ENCODE assay signal across 8 mouse cellular contexts in the genomic region with DNA sequence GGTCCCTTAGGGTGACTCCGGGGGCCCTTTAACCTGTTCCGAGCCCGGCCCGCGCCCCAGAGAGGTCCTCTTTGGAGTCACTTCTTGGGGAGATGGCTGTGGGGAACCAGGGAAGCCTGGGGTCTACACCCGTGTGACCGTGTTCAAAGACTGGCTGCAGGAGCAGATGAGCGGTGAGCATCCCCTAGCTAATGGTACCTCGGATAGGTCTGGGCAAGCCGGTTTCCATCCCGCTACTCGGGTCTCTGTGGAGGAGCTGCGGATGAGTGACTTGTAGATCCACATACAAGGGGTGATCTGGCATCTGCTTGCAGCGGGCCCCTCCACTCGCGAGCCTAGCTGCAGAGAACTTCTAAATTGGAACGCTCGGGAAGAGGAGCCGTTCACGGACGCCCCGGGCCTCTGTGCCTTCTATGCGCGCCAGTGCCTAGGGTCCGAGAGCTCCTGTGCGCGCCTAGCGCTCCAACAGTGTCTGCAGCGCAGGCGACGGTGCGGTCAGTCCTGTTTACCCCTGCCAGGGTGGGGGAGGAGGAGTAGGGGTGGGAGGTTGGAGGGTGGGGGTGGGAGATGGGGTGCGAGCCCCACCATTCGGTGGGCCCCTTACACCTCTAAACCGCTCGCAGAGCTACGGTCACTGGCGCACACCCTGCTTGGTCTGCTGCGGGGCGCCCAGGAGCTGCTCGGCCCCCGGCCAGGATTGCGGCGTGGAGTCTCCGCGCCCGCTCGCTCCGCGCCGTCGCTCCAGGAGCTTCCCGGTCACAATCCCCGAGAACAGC. TPM values are rescaled to one million over a fixed set of nuclear protein-coding genes. Genes with fewer than 3 reads are reported as not detected.
DNase-seq lines count a peak whose midpoint lies in the region; ATAC-seq and TF ChIP-seq lines count a peak whose summit lies in the region.

No protein-coding gene starts in this region.

- H3K36me3 ChIP-seq in heart, adult 2 months (ENCODE audit: control insufficient read depth, insufficient read depth, low read length) = no peaks in the 10 kb centered on the region
- H3K36me3 ChIP-seq in ES-Bruce4 (ENCODE audit: control insufficient read depth, insufficient read depth, low read length, poor library complexity, severe bottlenecking) = no peaks in the 10 kb centered on the region
- H3K36me3 ChIP-seq in forebrain, embryonic 12.5 days (replicated peaks) = no peaks in the 10 kb centered on the region
- H3K36me3 ChIP-seq in liver, embryonic 13.5 days = no peaks in the 10 kb centered on the region
- H3K36me3 ChIP-seq in stomach, postnatal 0 days (ENCODE audit: control insufficient read depth, insufficient read depth, low read length) = no peaks in the 10 kb centered on the region

- ATAC-seq in forebrain, embryonic 12.5 days (ENCODE audit: low FRiP score) = peak; percentile 39
- ATAC-seq in liver, embryonic 13.5 days (ENCODE audit: low read depth) = no peak
- no peak; the same call in 1 of the 2 replicates for ATAC-seq in stomach, postnatal 0 days (ENCODE audit: low FRiP score, low TSS enrichment)

- H3K27me3 ChIP-seq in heart, adult 2 months (ENCODE audit: control insufficient read depth, insufficient read depth, low read length) = peaks cover 5% of the 10 kb centered on the region; the same call in 1 of the 2 replicates
- H3K27me3 ChIP-seq in ES-Bruce4 (ENCODE audit: control insufficient read depth, insufficient read depth, low read length, poor library complexity, severe bottlenecking) = no peaks in the 10 kb centered on the region
- peaks cover 78% of the 10 kb centered on the region for H3K27me3 ChIP-seq in forebrain, embryonic 12.5 days
- H3K27me3 ChIP-seq in liver, embryonic 13.5 days = peaks cover 89% of the 10 kb centered on the region
- peaks cover 11% of the 10 kb centered on the region; the same call in 1 of the 2 replicates for H3K27me3 ChIP-seq in stomach, postnatal 0 days (ENCODE audit: control insufficient read depth, insufficient read depth, low read length)

- H3K9ac ChIP-seq in heart, adult 2 months (ENCODE audit: low read depth, low read length) = peak overlapping the region; percentile 37
- peak overlapping the region; percentile 77 for H3K9ac ChIP-seq in ES-Bruce4 (ENCODE audit: low read depth, poor library complexity, severe bottlenecking)
- H3K9ac ChIP-seq in forebrain, embryonic 12.5 days = peak overlapping the region; percentile 57
- no peak overlapping the region for H3K9ac ChIP-seq in liver, embryonic 13.5 days
- peak overlapping the region; percentile 61 for H3K9ac ChIP-seq in stomach, postnatal 0 days (ENCODE audit: low read length)

- H3K4me2 ChIP-seq in forebrain, embryonic 12.5 days = peak overlapping the region; percentile 84
- peak overlapping the region; percentile 68 for H3K4me2 ChIP-seq in liver, embryonic 13.5 days
- peak overlapping the region; percentile 94 for H3K4me2 ChIP-seq in stomach, postnatal 0 days (replicated peaks; ENCODE audit: low read depth)

- H3K4me3 ChIP-seq in heart, adult 2 months = peak overlapping the region; percentile 56
- peak overlapping the region; percentile 89 for H3K4me3 ChIP-seq in ES-Bruce4 (ENCODE audit: low read depth, low read length)
- peak overlapping the region; percentile 44 for H3K4me3 ChIP-seq in forebrain, embryonic 12.5 days (replicated peaks)
- peak overlapping the region; percentile 45 for H3K4me3 ChIP-seq in liver, embryonic 13.5 days (replicated peaks)
- H3K4me3 ChIP-seq in stomach, postnatal 0 days (ENCODE audit: low read depth, low read length) = peak overlapping the region; percentile 52

- DNase-seq in heart, adult 2 months = no peak
- DNase-seq in heart, adult 11 months = no peak
- DNase-seq in liver, embryonic 13.5 days = no peak
- DNase-seq in stomach, postnatal 0 days (ENCODE audit: low spot score) = no peak
- DNase-seq in urinary bladder, postnatal 36 days (ENCODE audit: low spot score in 2 of 2) = no peak
- DNase-seq in gastrocnemius, postnatal 4 days (ENCODE audit: low spot score in 2 of 2) = no peak

- intact Hi-C loops in heart, adult 2 months (cut with DNase I) = loop anchor here (2.0 to 10.0 kb wide), 5 partner anchors 88 to 568 kb away; no protein-coding TSS in a partner anchor

- 3% methylated on average over 54 of the region's 54 CpGs for WGBS in heart, adult 2 months
- under 1% methylated on average over 53 of the region's 54 CpGs for WGBS in forebrain, embryonic 12.5 days
- WGBS in liver, embryonic 13.5 days (ENCODE audit: insufficient replicate concordance) = 3% methylated on average over 54 of the region's 54 CpGs
- WGBS in stomach, postnatal 0 days = 4% methylated on average over 44 of the region's 54 CpGs

- H3K79me2 ChIP-seq in heart, adult 2 months (replicated peaks; ENCODE audit: control insufficient read depth, insufficient read depth, low read length) = no peaks in the 10 kb centered on the region

- no peak for TF ChIP-seq CTCF in heart, adult 2 months (IDR thresholded peaks at IDR 0.05)
- no peak for TF ChIP-seq CTCF in ES-Bruce4 (IDR thresholded peaks at IDR 0.05; ENCODE audit: low read depth, low read length)
- TF ChIP-seq CTCF in stomach, postnatal 0 days (IDR thresholded peaks at IDR 0.05; ENCODE audit: low read depth) = no peak

- no peak for TF ChIP-seq POLR2A in heart, adult 2 months (IDR thresholded peaks at IDR 0.05; ENCODE audit: insufficient read depth, low read depth, low read length)
- no peak for TF ChIP-seq POLR2A in ES-Bruce4 (IDR thresholded peaks at IDR 0.05; ENCODE audit: insufficient read depth, low read length)

- peaks cover 2% of the 10 kb centered on the region for H3K4me1 ChIP-seq in heart, adult 2 months (ENCODE audit: control insufficient read depth, insufficient read depth, low read length)
- H3K4me1 ChIP-seq in ES-Bruce4 (ENCODE audit: control insufficient read depth, insufficient read depth, low read length) = peaks cover 4% of the 10 kb centered on the region
- peaks cover 21% of the 10 kb centered on the region for H3K4me1 ChIP-seq in forebrain, embryonic 12.5 days
- peaks cover 5% of the 10 kb centered on the region for H3K4me1 ChIP-seq in liver, embryonic 13.5 days (replicated peaks)
- no peaks in the 10 kb centered on the region for H3K4me1 ChIP-seq in stomach, postnatal 0 days (replicated peaks; ENCODE audit: control insufficient read depth, insufficient read depth)

- H3K27ac ChIP-seq in heart, adult 2 months = no peak overlapping the region
- no peak overlapping the region for H3K27ac ChIP-seq in ES-Bruce4 (ENCODE audit: insufficient read depth, low read length)
- no peak overlapping the region for H3K27ac ChIP-seq in forebrain, embryonic 12.5 days
- H3K27ac ChIP-seq in liver, embryonic 13.5 days = no peak overlapping the region
- H3K27ac ChIP-seq in stomach, postnatal 0 days (replicated peaks) = no peak overlapping the region

- no peaks in the 10 kb centered on the region for H3K9me3 ChIP-seq in ES-Bruce4 (replicated peaks; ENCODE audit: control insufficient read depth, insufficient read depth, low read length, poor library complexity, severe bottlenecking)
- H3K9me3 ChIP-seq in forebrain, embryonic 12.5 days = no peaks in the 10 kb centered on the region
- no peaks in the 10 kb centered on the region for H3K9me3 ChIP-seq in liver, embryonic 13.5 days (replicated peaks)
- no peaks in the 10 kb centered on the region for H3K9me3 ChIP-seq in stomach, postnatal 0 days (ENCODE audit: control insufficient read depth, low read length)

- no peak for TF ChIP-seq EP300 in heart, adult 2 months (IDR thresholded peaks at IDR 0.05; ENCODE audit: insufficient read depth, low read depth, low read length)
- no peak for TF ChIP-seq EP300 in ES-Bruce4 (IDR thresholded peaks at IDR 0.05; ENCODE audit: insufficient read depth, low read depth, low read length)
- TF ChIP-seq EP300 in stomach, postnatal 0 days (optimal IDR thresholded peaks at IDR 0.05) = no peak

RNA-seq across cellular contexts. Expression of gene Prss56, which starts 3.3 kb away (rescaled TPM):
- not detected for total RNA-seq in heart, adult 2 months (2021)
- not detected in 2 replicates for polyA plus RNA-seq in heart, adult 2 months (2012; rRNA removed)
- 0.27 TPM in 1 of 2 replicates, not detected in the other for polyA plus RNA-seq in ES-Bruce4 (2011; ENCODE audit: insufficient read depth, insufficient read length, low read depth, missing spikeins)
- not detected in 2 replicates for polyA plus RNA-seq in forebrain, embryonic 12.5 days (2016; fragmentation: Nextera tagmentation; extraction: Ambion mirVana)
- polyA plus RNA-seq in liver, embryonic 13.5 days (2015; fragmentation: Nextera tagmentation; extraction: Ambion mirVana) = not detected in 2 replicates
- polyA plus RNA-seq in stomach, postnatal 0 days (2015; fragmentation: Nextera tagmentation; extraction: Ambion mirVana) = 0.04 TPM in 1 of 2 replicates, not detected in the other
- total RNA-seq in gastrocnemius, postnatal 4 days (2021) = not detected

RNA-seq across cellular contexts. Expression of gene Chrnd, which starts 4.0 kb away (rescaled TPM):
- total RNA-seq in heart, adult 2 months (2021) = not detected
- not detected in 2 replicates for polyA plus RNA-seq in heart, adult 2 months (2012; rRNA removed)
- polyA plus RNA-seq in ES-Bruce4 (2011; ENCODE audit: insufficient read depth, insufficient read length, low read depth, missing spikeins) = not detected in 2 replicates
- polyA plus RNA-seq in forebrain, embryonic 12.5 days (2016; fragmentation: Nextera tagmentation; extraction: Ambion mirVana) = 0.10 TPM in 1 of 2 replicates, not detected in the other
- polyA plus RNA-seq in liver, embryonic 13.5 days (2015; fragmentation: Nextera tagmentation; extraction: Ambion mirVana) = 0.13 TPM in 1 of 2 replicates, not detected in the other
- polyA plus RNA-seq in stomach, postnatal 0 days (2015; fragmentation: Nextera tagmentation; extraction: Ambion mirVana) = 0.04 and 0.08 TPM in 2 replicates
- 10 to 100 TPM; 34.2 to 43.2 TPM for total RNA-seq in gastrocnemius, postnatal 4 days (2021)

RNA-seq across cellular contexts. Expression of gene Chrng, which starts 18.0 kb away (rescaled TPM):
- total RNA-seq in heart, adult 2 months (2021) = not detected
- not detected in 2 replicates for polyA plus RNA-seq in heart, adult 2 months (2012; rRNA removed)
- not detected in 2 replicates for polyA plus RNA-seq in ES-Bruce4 (2011; ENCODE audit: insufficient read depth, insufficient read length, low read depth, missing spikeins)
- polyA plus RNA-seq in forebrain, embryonic 12.5 days (2016; fragmentation: Nextera tagmentation; extraction: Ambion mirVana) = not detected in 2 replicates
- polyA plus RNA-seq in liver, embryonic 13.5 days (2015; fragmentation: Nextera tagmentation; extraction: Ambion mirVana) = 0.34 and 0.70 TPM in 2 replicates
- 0.36 and 0.38 TPM in 2 replicates for polyA plus RNA-seq in stomach, postnatal 0 days (2015; fragmentation: Nextera tagmentation; extraction: Ambion mirVana)
- total RNA-seq in gastrocnemius, postnatal 4 days (2021) = 10 to 100 TPM; 24.8 to 32.9 TPM

RNA-seq across cellular contexts. Expression of gene Eif4e2, which starts 27.3 kb away (rescaled TPM):
- total RNA-seq in heart, adult 2 months (2021) = 10 to 100 TPM; 44.1 to 47.2 TPM
- 25.8 and 37.2 TPM in 2 replicates for polyA plus RNA-seq in heart, adult 2 months (2012; rRNA removed)
- polyA plus RNA-seq in ES-Bruce4 (2011; ENCODE audit: insufficient read depth, insufficient read length, low read depth, missing spikeins) = 191 and 201 TPM in 2 replicates
- 134 and 137 TPM in 2 replicates for polyA plus RNA-seq in forebrain, embryonic 12.5 days (2016; fragmentation: Nextera tagmentation; extraction: Ambion mirVana)
- polyA plus RNA-seq in liver, embryonic 13.5 days (2015; fragmentation: Nextera tagmentation; extraction: Ambion mirVana) = 101 and 109 TPM in 2 replicates
- polyA plus RNA-seq in stomach, postnatal 0 days (2015; fragmentation: Nextera tagmentation; extraction: Ambion mirVana) = 128 and 135 TPM in 2 replicates
- 100 to 1,000 TPM; 107 to 110 TPM for total RNA-seq in gastrocnemius, postnatal 4 days (2021)

RNA-seq across cellular contexts. Expression of gene Ecel1, which starts 30.1 kb away (rescaled TPM):
- not detected for total RNA-seq in heart, adult 2 months (2021)
- polyA plus RNA-seq in heart, adult 2 months (2012; rRNA removed) = 0.09 and 0.31 TPM in 2 replicates
- polyA plus RNA-seq in ES-Bruce4 (2011; ENCODE audit: insufficient read depth, insufficient read length, low read depth, missing spikeins) = 0.37 and 2.2 TPM in 2 replicates
- polyA plus RNA-seq in forebrain, embryonic 12.5 days (2016; fragmentation: Nextera tagmentation; extraction: Ambion mirVana) = 18.3 and 23.2 TPM in 2 replicates
- 0.12 TPM in 1 of 2 replicates, not detected in the other for polyA plus RNA-seq in liver, embryonic 13.5 days (2015; fragmentation: Nextera tagmentation; extraction: Ambion mirVana)
- polyA plus RNA-seq in stomach, postnatal 0 days (2015; fragmentation: Nextera tagmentation; extraction: Ambion mirVana) = 2.2 and 2.3 TPM in 2 replicates
- under 1 TPM in 1 of 2 experiments, not detected in 1; 0.07 TPM for total RNA-seq in gastrocnemius, postnatal 4 days (2021)
